Mouse (Mus musculus) MEL (cell line): ENCODE data around the gene Pim2. TPM values are rescaled to one million over a fixed set of nuclear protein-coding genes. Genes with fewer than 3 reads are reported as not detected.

Experiments used
- DNase-seq: peaks from one replicate; pipeline ENCODE4 v3.0.0; 2011; ENCODE audit warnings: low read depth, low spot score
- H3K27ac ChIP-seq: 2 replicates; pipeline ENCODE4 v1.5.1; 2012; ENCODE audit warnings: low read depth, mild to moderate bottlenecking, control low read depth, low read length, moderate library complexity; ENCODE audit not compliant: control insufficient read depth
- H3K27me3 ChIP-seq, 2 experiments: fragments of 150-350 bp in 1 of 2; sonication (generic) in 1 of 2; 2 replicates each; pipeline ENCODE4 v1.6.1; 2012; ENCODE audit warnings: low read length in 2 of 2, mild to moderate bottlenecking in 2 of 2, improper control_type of control experiment in 1 of 2, moderate library complexity in 1 of 2; ENCODE audit not compliant: insufficient read depth in 2 of 2, control insufficient read depth in 1 of 2
- H3K36me3 ChIP-seq, 2 experiments: 2 replicates each; pipeline ENCODE4 v1.6.1; 2012 to 2014; ENCODE audit warnings: low read length in 2 of 2, improper control_type of control experiment in 1 of 2, inconsistent platforms in 1 of 2, mild to moderate bottlenecking in 1 of 2; ENCODE audit not compliant: insufficient read depth in 2 of 2, control insufficient read depth in 1 of 2
- H3K4me1 ChIP-seq, 2 experiments: fragments of 150-350 bp in 1 of 2; sonication (generic) in 1 of 2; 2 replicates each; pipeline ENCODE4 v1.6.1; 2012; ENCODE audit warnings: low read length in 2 of 2, improper control_type of control experiment in 1 of 2, mild to moderate bottlenecking in 1 of 2; ENCODE audit not compliant: insufficient read depth in 2 of 2, control insufficient read depth in 1 of 2
- H3K4me3 ChIP-seq, 2 experiments: fragments of 150-350 bp in 1 of 2; sonication (generic) in 1 of 2; 2 replicates each; pipeline ENCODE4 v1.5.1; 2012; ENCODE audit warnings: low read depth in 2 of 2, low read length in 2 of 2, mild to moderate bottlenecking in 2 of 2, moderate library complexity in 2 of 2, control low read depth in 1 of 2, improper control_type of control experiment in 1 of 2; ENCODE audit not compliant: control insufficient read depth in 1 of 2, insufficient read depth in 1 of 2
- H3K79me2 ChIP-seq: 2 replicates; pipeline ENCODE4 v1.6.1; 2012; ENCODE audit warnings: mild to moderate bottlenecking, low read length, moderate library complexity; ENCODE audit not compliant: control insufficient read depth, poor library complexity, insufficient read depth
- H3K9ac ChIP-seq: 2 replicates; pipeline ENCODE4 v1.6.1; 2012; ENCODE audit warnings: low read depth, mild to moderate bottlenecking, control low read depth, low read length, moderate library complexity; ENCODE audit not compliant: control insufficient read depth, poor library complexity, severe bottlenecking
- H3K9me3 ChIP-seq: fragments of 150-350 bp; sonication (generic); replicated peaks from 2 replicates; pipeline ENCODE4 v1.6.1; 2012; ENCODE audit warnings: mild to moderate bottlenecking, low read length, improper control_type of control experiment, moderate library complexity; ENCODE audit not compliant: insufficient read depth
- CHD1 ChIP-seq: IDR thresholded peaks from 2 replicates; pipeline ENCODE4 v1.6.1; 2012; ENCODE audit warnings: low read depth, mild to moderate bottlenecking, inconsistent platforms, low read length, improper control_type of control experiment
- CTCF ChIP-seq, 3 experiments: IDR thresholded peaks in 2 of 3; conservative IDR thresholded peaks in 1 of 3; 2 replicates each; pipeline ENCODE4 v1.5.1; 2011 to 2012; ENCODE audit warnings: low read length in 3 of 3, low read depth in 2 of 3, mild to moderate bottlenecking in 2 of 3, improper control_type of control experiment in 1 of 3, inconsistent platforms in 1 of 3, mixed read lengths in 1 of 3, moderate library complexity in 1 of 3; ENCODE audit not compliant: control insufficient read depth in 1 of 3, insufficient read depth in 1 of 3, poor library complexity in 1 of 3, severe bottlenecking in 1 of 3
- E2F4 ChIP-seq: IDR thresholded peaks from 2 replicates; pipeline ENCODE4 v1.6.1; 2011; ENCODE audit warnings: low read depth, low read length, improper control_type of control experiment, borderline replicate concordance
- ELF1 ChIP-seq: IDR thresholded peaks from 2 replicates; pipeline ENCODE4 v1.6.1; 2014; ENCODE audit warnings: low read depth, mild to moderate bottlenecking, inconsistent platforms, low read length, improper control_type of control experiment, moderate library complexity
- EP300 ChIP-seq, 2 experiments: IDR thresholded peaks; 2 replicates each; pipeline ENCODE4 v1.6.1; 2011; ENCODE audit warnings: improper control_type of control experiment in 2 of 2, low read length in 2 of 2, low read depth in 1 of 2, mild to moderate bottlenecking in 1 of 2
- ETS1 ChIP-seq: IDR thresholded peaks from 2 replicates; pipeline ENCODE4 v1.6.1; 2012; ENCODE audit warnings: low read depth, mild to moderate bottlenecking, inconsistent platforms, low read length, improper control_type of control experiment, moderate library complexity
- GABPA ChIP-seq: IDR thresholded peaks from 2 replicates; pipeline ENCODE4 v1.6.1; 2012; ENCODE audit warnings: low read depth, mild to moderate bottlenecking, inconsistent platforms, low read length, improper control_type of control experiment, moderate library complexity
- HCFC1 ChIP-seq: IDR thresholded peaks from 2 replicates; pipeline ENCODE4 v1.6.1; 2012; ENCODE audit warnings: low read depth, mild to moderate bottlenecking, inconsistent platforms, low read length, improper control_type of control experiment, moderate library complexity
- JUND ChIP-seq: IDR thresholded peaks from 2 replicates; pipeline ENCODE4 v1.6.1; 2011; ENCODE audit warnings: low read depth, mild to moderate bottlenecking, improper control_type of control experiment, low read length
- MAX ChIP-seq: IDR thresholded peaks from 2 replicates; pipeline ENCODE4 v1.6.1; 2011; ENCODE audit warnings: low read length, improper control_type of control experiment
- MAZ ChIP-seq: IDR thresholded peaks from 2 replicates; pipeline ENCODE4 v1.6.1; 2012; ENCODE audit warnings: low read depth, mild to moderate bottlenecking, inconsistent platforms, low read length, improper control_type of control experiment
- MEF2A ChIP-seq: IDR thresholded peaks from 2 replicates; pipeline ENCODE4 v1.6.1; 2014; ENCODE audit warnings: low read depth, mild to moderate bottlenecking, inconsistent platforms, low read length, improper control_type of control experiment; ENCODE audit not compliant: poor library complexity, insufficient replicate concordance, severe bottlenecking; ENCODE audit errors: extremely low read depth
- MXI1 ChIP-seq: IDR thresholded peaks from 2 replicates; pipeline ENCODE4 v1.6.1; 2011; ENCODE audit warnings: mild to moderate bottlenecking, low read depth, low read length, improper control_type of control experiment
- MYB ChIP-seq: IDR thresholded peaks from 2 replicates; pipeline ENCODE4 v1.6.1; 2011; ENCODE audit warnings: mild to moderate bottlenecking, low read depth, low read length, improper control_type of control experiment
- MYC ChIP-seq: IDR thresholded peaks from 2 replicates; pipeline ENCODE4 v1.6.1; 2011; ENCODE audit warnings: low read depth, mild to moderate bottlenecking, low read length, improper control_type of control experiment, moderate library complexity
- NELFE ChIP-seq: IDR thresholded peaks from 2 replicates; pipeline ENCODE4 v1.6.1; 2011; ENCODE audit warnings: low read depth, low read length, improper control_type of control experiment
- POLR2A ChIP-seq, 2 experiments: IDR thresholded peaks; 2 replicates each; pipeline ENCODE4 v1.6.1; 2011 to 2012; ENCODE audit warnings: low read length in 2 of 2, mild to moderate bottlenecking in 2 of 2, control low read depth in 1 of 2, improper control_type of control experiment in 1 of 2, low read depth in 1 of 2, moderate library complexity in 1 of 2; ENCODE audit not compliant: control insufficient read depth in 1 of 2, insufficient read depth in 1 of 2, poor library complexity in 1 of 2
- POLR2AphosphoS2 ChIP-seq: IDR thresholded peaks from 2 replicates; pipeline ENCODE4 v1.6.1; 2011; ENCODE audit warnings: low read length, improper control_type of control experiment
- RCOR1 ChIP-seq: IDR thresholded peaks from 2 replicates; pipeline ENCODE4 v1.6.1; 2012; ENCODE audit warnings: low read depth, mild to moderate bottlenecking, inconsistent platforms, low read length, improper control_type of control experiment
- SIN3A ChIP-seq: IDR thresholded peaks from 2 replicates; pipeline ENCODE4 v1.6.1; 2012; ENCODE audit warnings: low read length, improper control_type of control experiment, inconsistent platforms
- SMC3 ChIP-seq: IDR thresholded peaks from 2 replicates; pipeline ENCODE4 v1.6.1; 2011; ENCODE audit warnings: low read depth, low read length, improper control_type of control experiment
- USF1 ChIP-seq: IDR thresholded peaks from 2 replicates; pipeline ENCODE4 v1.6.1; 2014; ENCODE audit warnings: low read depth, mild to moderate bottlenecking, inconsistent platforms, low read length, improper control_type of control experiment, moderate library complexity
- ZC3H11A ChIP-seq: IDR thresholded peaks from 2 replicates; pipeline ENCODE4 v1.6.1; 2012; ENCODE audit warnings: low read depth, mild to moderate bottlenecking, inconsistent platforms, low read length, improper control_type of control experiment
- ZMIZ1 ChIP-seq: IDR thresholded peaks from 2 replicates; pipeline ENCODE4 v1.6.1; 2012; ENCODE audit warnings: low read depth, mild to moderate bottlenecking, inconsistent platforms, low read length, improper control_type of control experiment, moderate library complexity
- ZNF384 ChIP-seq: IDR thresholded peaks from 2 replicates; pipeline ENCODE4 v1.6.1; 2012; ENCODE audit warnings: low read depth, mild to moderate bottlenecking, inconsistent platforms, low read length, improper control_type of control experiment
- polyA plus RNA-seq, 2 experiments: library from polyadenylated mRNA; stranded (reverse) in 1 of 2; unstranded in 1 of 2; fragments of >175 nt in 1 of 2; fragments of >200 nt in 1 of 2; gene quantifications; 2 replicates each; pipeline versions ENCODE4 v1.2.1 to v1.2.4; 2012; ENCODE audit warnings: low replicate concordance in 2 of 2, low read depth in 1 of 2; ENCODE audit not compliant: insufficient read length in 2 of 2, insufficient read depth in 1 of 2, missing spikeins in 1 of 2
- total RNA-seq: library from RNA; depleted of rRNA; stranded (reverse); fragments of 300-350 nt; gene quantifications from 2 replicates; pipeline ENCODE4 v1.2.3, GENCODE M21; 2012

Gene Pim2
- total and polyA plus RNA-seq, 3 experiments = 6.4 to 21.7 TPM; not detected in 1

DNA sequence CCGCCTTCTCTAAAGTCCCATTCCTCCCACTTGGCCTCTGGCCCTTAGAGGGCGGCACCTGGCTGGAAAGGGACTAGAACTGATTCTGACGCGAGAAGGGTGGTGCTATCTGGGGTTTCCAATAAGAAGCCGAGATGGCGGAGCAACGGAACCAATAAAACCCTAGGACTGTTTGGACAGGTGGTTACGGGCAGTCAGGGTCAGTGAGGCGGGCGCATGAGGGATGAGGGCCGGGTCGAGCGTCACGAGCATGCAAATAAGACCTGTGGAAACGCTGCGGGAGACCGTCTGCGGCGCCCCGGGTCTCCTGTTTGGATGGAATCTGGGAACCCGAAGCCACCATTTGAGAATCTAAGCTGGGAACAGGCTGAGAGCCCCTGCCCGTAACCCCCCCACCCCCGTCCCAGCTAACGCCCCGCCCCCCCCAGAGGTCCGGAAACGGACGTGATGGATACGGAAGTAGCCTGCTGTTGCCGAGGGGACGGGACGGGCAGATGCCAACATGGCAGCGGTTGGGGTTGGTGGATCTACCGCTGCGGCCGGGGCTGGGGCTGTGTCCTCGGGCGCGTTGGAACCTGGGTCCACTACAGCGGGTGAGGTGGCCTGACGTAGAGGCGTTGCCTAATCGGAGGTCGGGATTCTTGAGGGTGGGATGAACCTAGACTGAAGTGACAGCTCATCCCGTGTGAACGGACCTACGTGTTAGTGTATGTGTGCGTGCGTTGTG, 5.9 kb downstream of the Pim2 start, which contains the start of gene Slc35a2:
Gene Slc35a2, plus strand, starts transcription at position 188 of the 727 bp plus-strand sequence.
- TF ChIP-seq MAZ (no peak), ZC3H11A (no peak), MXI1 (peak; percentile 94), ELF1 (peak; percentile 86), MAX (no peak), SIN3A (peak; percentile 95), EP300 (IDR thresholded peaks at IDR 0.05; ENCODE audit: low read depth in 1 of 2, low read length in 2 of 2) (no peak), ZNF384 (no peak), MYC (no peak), RCOR1 (no peak), POLR2AphosphoS2 (peak; percentile 73), POLR2A (IDR thresholded peaks at IDR 0.05; ENCODE audit: control insufficient read depth in 1 of 2, insufficient read depth in 1 of 2, low read depth in 1 of 2, low read length in 2 of 2, poor library complexity in 1 of 2) (peak; percentile 63 to 78; a peak in 3 of 4 replicates), GABPA (no peak), ZMIZ1 (no peak; the same call in 1 of the 2 replicates), JUND (no peak), NELFE (peak; percentile 73), USF1 (no peak), MEF2A (no peak), E2F4 (no peak), MYB (no peak), HCFC1 (peak; percentile 83), CHD1 (no peak), SMC3 (no peak), CTCF (IDR thresholded peaks at IDR 0.05 in 2 of 3, conservative IDR thresholded peaks at IDR 0.05 in 1 of 3; ENCODE audit: control insufficient read depth in 1 of 3, insufficient read depth in 1 of 3, low read depth in 2 of 3, low read length in 3 of 3, poor library complexity in 1 of 3, severe bottlenecking in 1 of 3) (peak in 1 of 3 experiments; percentile 14; a peak in 1 of 6 replicates), ETS1 (no peak)
- H3K9ac ChIP-seq = peak within 1 kb of the TSS; percentile 80
- peaks cover 8% of the 10 kb centered on the region for H3K79me2 ChIP-seq
- peak; percentile 93 for DNase-seq
- H3K9me3 ChIP-seq = no peaks in the 10 kb centered on the region
- peaks cover 5 to 11% of the 10 kb centered on the region in 2 experiments for H3K4me1 ChIP-seq
- H3K4me3 ChIP-seq = peak within 1 kb of the TSS; percentile 89 to 94
- no peaks in the 10 kb centered on the region for H3K27me3 ChIP-seq
- H3K36me3 ChIP-seq = peaks cover 3 to 8% of the 10 kb centered on the region in 2 experiments; a peak in 3 of 4 replicates
- peak within 1 kb of the TSS; percentile 78 for H3K27ac ChIP-seq
